Mouse (Mus musculus): ENCODE measurements around the gene Smug1. TPM values are rescaled to one million over a fixed set of nuclear protein-coding genes. Genes with fewer than 3 reads are reported as not detected.

Gene Smug1
- polyA plus RNA-seq, 1 experiment from 2014 or later = 37.6 TPM

- H3K27me3 ChIP-seq (ENCODE audit: control insufficient read depth, insufficient read depth, low read length) = no peaks in the 10 kb centered on the region
- no peak for DNase-seq (ENCODE audit: low spot score)
- peaks cover 42% of the 10 kb centered on the region for H3K4me1 ChIP-seq (replicated peaks; ENCODE audit: control insufficient read depth, insufficient read depth, low read length)
- peak; percentile 49 for ATAC-seq (ENCODE audit: low FRiP score)
- H3K9me3 ChIP-seq (ENCODE audit: control insufficient read depth, low read length) = no peaks in the 10 kb centered on the region; the same call in 1 of the 2 replicates
- 28% methylated on average over 5 of the region's 5 CpGs for WGBS
- H3K4me3 ChIP-seq (replicated peaks; ENCODE audit: low read length) = no peak overlapping the region
- H3K27ac ChIP-seq = peak overlapping the region; percentile 91
- H3K36me3 ChIP-seq (replicated peaks; ENCODE audit: control insufficient read depth, insufficient read depth) = no peaks in the 10 kb centered on the region
- no peak overlapping the region for H3K4me2 ChIP-seq (replicated peaks)
- H3K9ac ChIP-seq = peak overlapping the region; percentile 1; the same call in 1 of the 2 replicates
Observed at GRCm38 (mm10) chr15:103134277-103135086, 32.4 kb downstream of the Smug1 start.

- Histone ChIP-seq H3K4me2 (replicated peaks) (no peak overlapping the region), H3K4me3 (replicated peaks; ENCODE audit: low read length) (no peak overlapping the region), H3K9me3 (ENCODE audit: control insufficient read depth, low read length) (no peaks in the 10 kb centered on the region; the same call in 1 of the 2 replicates), H3K36me3 (replicated peaks; ENCODE audit: control insufficient read depth, insufficient read depth) (no peaks in the 10 kb centered on the region), H3K9ac (no peak overlapping the region), H3K27me3 (ENCODE audit: control insufficient read depth, insufficient read depth, low read length) (no peaks in the 10 kb centered on the region), H3K4me1 (replicated peaks; ENCODE audit: control insufficient read depth, insufficient read depth, low read length) (peaks cover 42% of the 10 kb centered on the region), H3K27ac (peak overlapping the region; percentile 91)
- WGBS = 6% methylated on average over 4 of the region's 4 CpGs
- peak; percentile 78 for ATAC-seq (ENCODE audit: low FRiP score)
- peak; percentile 48 for DNase-seq (ENCODE audit: low spot score)
Observed at GRCm38 (mm10) chr15:103133761-103134160, 33.1 kb downstream of the Smug1 start.

- H3K4me2 ChIP-seq (replicated peaks) = no peak overlapping the region
- H3K9ac ChIP-seq = no peak overlapping the region
- WGBS = 36% methylated on average over 1 of the region's 1 CpGs
- peaks cover 22% of the 10 kb centered on the region for H3K4me1 ChIP-seq (replicated peaks; ENCODE audit: control insufficient read depth, insufficient read depth, low read length)
- ATAC-seq (ENCODE audit: low FRiP score) = no peak
- H3K4me3 ChIP-seq (replicated peaks; ENCODE audit: low read length) = no peak overlapping the region
- H3K27ac ChIP-seq = no peak overlapping the region
- no peaks in the 10 kb centered on the region; the same call in 1 of the 2 replicates for H3K9me3 ChIP-seq (ENCODE audit: control insufficient read depth, low read length)
- no peaks in the 10 kb centered on the region for H3K27me3 ChIP-seq (ENCODE audit: control insufficient read depth, insufficient read depth, low read length)
- H3K36me3 ChIP-seq (replicated peaks; ENCODE audit: control insufficient read depth, insufficient read depth) = no peaks in the 10 kb centered on the region
- no peak for DNase-seq (ENCODE audit: low spot score)
Observed at GRCm38 (mm10) chr15:103130729-103131128, 36.2 kb downstream of the Smug1 start.

DNA sequence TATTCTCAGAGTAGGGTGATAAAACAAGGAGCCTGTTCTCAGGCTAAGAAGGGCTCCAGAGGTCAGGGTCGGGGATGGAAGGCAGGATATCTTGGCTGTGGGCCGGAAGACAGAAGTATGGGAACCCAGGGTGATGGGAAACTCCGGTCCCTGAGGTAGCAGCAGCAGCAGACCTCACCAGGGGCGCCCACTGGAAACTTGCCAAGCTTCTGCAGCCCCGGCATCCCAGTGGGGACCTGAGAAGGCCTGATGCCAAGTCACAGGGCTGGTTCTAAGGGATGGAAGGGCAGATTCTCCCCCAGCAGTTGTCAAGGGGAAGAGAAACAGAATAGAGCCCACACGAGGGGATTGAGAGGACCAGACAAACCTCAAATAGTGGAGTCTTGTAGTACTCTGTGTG is 37.6 kb downstream of the Smug1 start:
- Histone ChIP-seq H3K27ac (no peak overlapping the region), H3K9ac (no peak overlapping the region), H3K36me3 (replicated peaks; ENCODE audit: control insufficient read depth, insufficient read depth) (no peaks in the 10 kb centered on the region), H3K4me3 (replicated peaks; ENCODE audit: low read length) (no peak overlapping the region), H3K4me2 (replicated peaks) (no peak overlapping the region), H3K4me1 (replicated peaks; ENCODE audit: control insufficient read depth, insufficient read depth, low read length) (peaks cover 8% of the 10 kb centered on the region), H3K9me3 (ENCODE audit: control insufficient read depth, low read length) (no peaks in the 10 kb centered on the region; the same call in 1 of the 2 replicates), H3K27me3 (ENCODE audit: control insufficient read depth, insufficient read depth, low read length) (no peaks in the 10 kb centered on the region)
- ATAC-seq (ENCODE audit: low FRiP score) = no peak
- WGBS = 31% methylated on average over 6 of the region's 6 CpGs
- DNase-seq (ENCODE audit: low spot score) = no peak

GRCm38 (mm10) chr15:103128056-103128833 is 38.6 kb downstream of the Smug1 start:
- 75% methylated on average over 1 of the region's 1 CpGs for WGBS
- ATAC-seq (ENCODE audit: low FRiP score) (no peak), DNase-seq (ENCODE audit: low spot score) (no peak)
- H3K9me3 ChIP-seq (ENCODE audit: control insufficient read depth, low read length) = no peaks in the 10 kb centered on the region; the same call in 1 of the 2 replicates
- peaks cover 2% of the 10 kb centered on the region; the same call in 1 of the 2 replicates for H3K4me1 ChIP-seq (replicated peaks; ENCODE audit: control insufficient read depth, insufficient read depth, low read length)
- H3K4me3 ChIP-seq (replicated peaks; ENCODE audit: low read length) = no peak overlapping the region
- H3K9ac ChIP-seq = no peak overlapping the region
- H3K27me3 ChIP-seq (ENCODE audit: control insufficient read depth, insufficient read depth, low read length) = no peaks in the 10 kb centered on the region
- no peak overlapping the region for H3K27ac ChIP-seq
- no peaks in the 10 kb centered on the region for H3K36me3 ChIP-seq (replicated peaks; ENCODE audit: control insufficient read depth, insufficient read depth)
- no peak overlapping the region for H3K4me2 ChIP-seq (replicated peaks)

- no peak overlapping the region for H3K9ac ChIP-seq
- no peaks in the 10 kb centered on the region; the same call in 1 of the 2 replicates for H3K9me3 ChIP-seq (ENCODE audit: control insufficient read depth, low read length)
- WGBS = 82% methylated on average over 5 of the region's 5 CpGs
- H3K36me3 ChIP-seq (replicated peaks; ENCODE audit: control insufficient read depth, insufficient read depth) = no peaks in the 10 kb centered on the region
- no peaks in the 10 kb centered on the region for H3K27me3 ChIP-seq (ENCODE audit: control insufficient read depth, insufficient read depth, low read length)
- DNase-seq (ENCODE audit: low spot score) (no peak), ATAC-seq (ENCODE audit: low FRiP score) (no peak)
- no peak overlapping the region for H3K27ac ChIP-seq
- no peak overlapping the region for H3K4me2 ChIP-seq (replicated peaks)
- peaks cover 15% of the 10 kb centered on the region for H3K4me1 ChIP-seq (replicated peaks; ENCODE audit: control insufficient read depth, insufficient read depth, low read length)
- no peak overlapping the region for H3K4me3 ChIP-seq (replicated peaks; ENCODE audit: low read length)
Observed at GRCm38 (mm10) chr15:103125982-103126381, 40.9 kb downstream of the Smug1 start.

- Histone ChIP-seq H3K9me3 (ENCODE audit: control insufficient read depth, low read length) (no peaks in the 10 kb centered on the region), H3K4me2 (replicated peaks) (no peak overlapping the region), H3K27me3 (ENCODE audit: control insufficient read depth, insufficient read depth, low read length) (no peaks in the 10 kb centered on the region), H3K9ac (no peak overlapping the region), H3K4me1 (replicated peaks; ENCODE audit: control insufficient read depth, insufficient read depth, low read length) (peaks cover 18% of the 10 kb centered on the region), H3K27ac (no peak overlapping the region), H3K4me3 (replicated peaks; ENCODE audit: low read length) (no peak overlapping the region), H3K36me3 (replicated peaks; ENCODE audit: control insufficient read depth, insufficient read depth) (no peaks in the 10 kb centered on the region)
- 79% methylated on average over 1 of the region's 1 CpGs for WGBS
- ATAC-seq (ENCODE audit: low FRiP score) (no peak), DNase-seq (ENCODE audit: low spot score) (no peak)
Observed at GRCm38 (mm10) chr15:103124254-103124653, 42.6 kb downstream of the Smug1 start.

- no peak overlapping the region for H3K9ac ChIP-seq
- DNase-seq (ENCODE audit: low spot score) (no peak), ATAC-seq (ENCODE audit: low FRiP score) (peak; percentile 18; the same call in 1 of the 2 replicates)
- no peaks in the 10 kb centered on the region for H3K9me3 ChIP-seq (ENCODE audit: control insufficient read depth, low read length)
- no peak overlapping the region for H3K4me3 ChIP-seq (replicated peaks; ENCODE audit: low read length)
- H3K36me3 ChIP-seq (replicated peaks; ENCODE audit: control insufficient read depth, insufficient read depth) = no peaks in the 10 kb centered on the region
- 54% methylated on average over 8 of the region's 8 CpGs for WGBS
- no peak overlapping the region for H3K4me2 ChIP-seq (replicated peaks)
- H3K4me1 ChIP-seq (replicated peaks; ENCODE audit: control insufficient read depth, insufficient read depth, low read length) = peaks cover 18% of the 10 kb centered on the region; the same call in 1 of the 2 replicates
- H3K27ac ChIP-seq = no peak overlapping the region
- no peaks in the 10 kb centered on the region for H3K27me3 ChIP-seq (ENCODE audit: control insufficient read depth, insufficient read depth, low read length)
Observed at GRCm38 (mm10) chr15:103123343-103123742, 43.5 kb downstream of the Smug1 start.

GRCm38 (mm10) chr15:103122372-103122771 is 44.5 kb downstream of the Smug1 start:
- 35% methylated on average over 2 of the region's 2 CpGs for WGBS

More at GRCm38 (mm10) chr15:103122372-103122771, 44.5 kb downstream of the Smug1 start:
- Histone ChIP-seq H3K27ac (no peak overlapping the region), H3K4me3 (replicated peaks; ENCODE audit: low read length) (no peak overlapping the region), H3K36me3 (replicated peaks; ENCODE audit: control insufficient read depth, insufficient read depth) (no peaks in the 10 kb centered on the region), H3K27me3 (ENCODE audit: control insufficient read depth, insufficient read depth, low read length) (no peaks in the 10 kb centered on the region), H3K9me3 (ENCODE audit: control insufficient read depth, low read length) (no peaks in the 10 kb centered on the region), H3K4me2 (replicated peaks) (no peak overlapping the region), H3K4me1 (replicated peaks; ENCODE audit: control insufficient read depth, insufficient read depth, low read length) (peaks cover 18% of the 10 kb centered on the region; the same call in 1 of the 2 replicates), H3K9ac (no peak overlapping the region)
- DNase-seq (ENCODE audit: low spot score) = no peak
- peak; percentile 39; the same call in 1 of the 2 replicates for ATAC-seq (ENCODE audit: low FRiP score)

Data from hindbrain, embryonic 14.5 days (tissue).